Mouse (Mus musculus) embryonic fibroblast, embryonic 13.5 days (primary cell): ENCODE measurements at regions not wholly inside any gene's neighbourhood (a gene's known extent, or its start where the extent isn't known, plus 50 kb on each side); places are given as distances from the start of the nearest gene placed in this dataset.
"Not testable (repeated sequence)": the region's sequence is repeated elsewhere in the genome, so short reads cannot be mapped to it uniquely, and the experiment has no call there.

Experiments used
- H3K27ac ChIP-seq: 2 replicates; pipeline ENCODE4 v1.5.1; 2012; ENCODE audit warnings: low read length, control low read depth, inconsistent platforms; ENCODE audit not compliant: insufficient read depth
- H3K4me1 ChIP-seq: 2 replicates; pipeline ENCODE4 v1.6.1; 2011; ENCODE audit warnings: low read length; ENCODE audit not compliant: control insufficient read depth, insufficient read depth
- H3K4me3 ChIP-seq: 2 replicates; pipeline ENCODE4 v1.5.1; 2011; ENCODE audit warnings: mild to moderate bottlenecking, control low read depth, low read length; ENCODE audit not compliant: insufficient read depth
- CTCF ChIP-seq: IDR thresholded peaks from 2 replicates; pipeline ENCODE4 v1.5.1; 2011; ENCODE audit warnings: mild to moderate bottlenecking, control low read depth, low read length, moderate library complexity, borderline replicate concordance; ENCODE audit not compliant: insufficient read depth
- POLR2A ChIP-seq: IDR thresholded peaks from 2 replicates; pipeline ENCODE4 v1.6.1; 2011; ENCODE audit warnings: low read depth, mild to moderate bottlenecking, control low read depth, low read length, moderate library complexity

GRCm38 (mm10) chr5:50196423-50196822 is 137.6 kb upstream of the Adgra3 start:
- no peak overlapping the region for H3K27ac ChIP-seq
- TF ChIP-seq CTCF (no peak), POLR2A (no peak)

GRCm38 (mm10) chr5:50195993-50196392 is 137.2 kb upstream of the Adgra3 start:
- Histone ChIP-seq H3K4me3 (no peak overlapping the region), H3K27ac (no peak overlapping the region), H3K4me1 (no peaks in the 10 kb centered on the region)
- no peak for TF ChIP-seq CTCF
- TF ChIP-seq POLR2A = no peak

More at GRCm38 (mm10) chr5:50196423-50196822, 137.6 kb upstream of the Adgra3 start:
- no peak overlapping the region for H3K4me3 ChIP-seq
- no peaks in the 10 kb centered on the region for H3K4me1 ChIP-seq

GRCm38 (mm10) chr5:50189394-50189793 is 130.6 kb upstream of the Adgra3 start:
- Histone ChIP-seq H3K27ac (no peak overlapping the region), H3K4me1 (no peaks in the 10 kb centered on the region), H3K4me3 (no peak overlapping the region)
- TF ChIP-seq POLR2A (no peak), CTCF (no peak)

GRCm38 (mm10) chr5:50182721-50183120 is 123.9 kb upstream of the Adgra3 start:
- H3K4me3 ChIP-seq = no peak overlapping the region
- H3K27ac ChIP-seq = no peak overlapping the region
- no peaks in the 10 kb centered on the region for H3K4me1 ChIP-seq
- TF ChIP-seq POLR2A (no peak), CTCF (no peak)

GRCm38 (mm10) chr5:50156557-50156956 is 97.8 kb upstream of the Adgra3 start:
- Histone ChIP-seq H3K4me3 (no peak overlapping the region), H3K27ac (no peak overlapping the region), H3K4me1 (no peaks in the 10 kb centered on the region)
- TF ChIP-seq POLR2A (no peak), CTCF (no peak)

GRCm38 (mm10) chr5:50155170-50155860 is 96.5 kb upstream of the Adgra3 start:
- not testable (repeated sequence) for H3K4me3 ChIP-seq, H3K4me1 ChIP-seq, H3K27ac ChIP-seq

- Histone ChIP-seq H3K27ac (no peak overlapping the region), H3K4me1 (no peaks in the 10 kb centered on the region), H3K4me3 (no peak overlapping the region)
- no peak for TF ChIP-seq POLR2A
- no peak for TF ChIP-seq CTCF
These were observed 88.1 kb upstream of the Adgra3 start for GRCm38 (mm10) chr5:50146926-50147325.

GRCm38 (mm10) chr5:50145458-50146083 is 86.8 kb upstream of the Adgra3 start:
- Histone ChIP-seq H3K27ac (no peak overlapping the region), H3K4me3 (no peak overlapping the region), H3K4me1 (no peaks in the 10 kb centered on the region)
- TF ChIP-seq CTCF (no peak), POLR2A (no peak)

GRCm38 (mm10) chr5:50130202-50130601 is 71.4 kb upstream of the Adgra3 start:
- no peak overlapping the region for H3K27ac ChIP-seq
- TF ChIP-seq POLR2A = no peak
- TF ChIP-seq CTCF = no peak
- H3K4me3 ChIP-seq = no peak overlapping the region
- no peaks in the 10 kb centered on the region for H3K4me1 ChIP-seq

- H3K4me1 ChIP-seq = no peaks in the 10 kb centered on the region
- TF ChIP-seq CTCF (no peak), POLR2A (no peak)
These were observed 70.2 kb upstream of the Adgra3 start for GRCm38 (mm10) chr5:50128972-50129371.

GRCm38 (mm10) chr5:50126594-50126993 is 67.8 kb upstream of the Adgra3 start:
- TF ChIP-seq POLR2A (no peak), CTCF (no peak)
- Histone ChIP-seq H3K27ac (peak overlapping the region; percentile 18; the same call in 1 of the 2 replicates), H3K4me3 (no peak overlapping the region), H3K4me1 (no peaks in the 10 kb centered on the region)

More at GRCm38 (mm10) chr5:50128972-50129371, 70.2 kb upstream of the Adgra3 start:
- no peak overlapping the region for H3K4me3 ChIP-seq
- no peak overlapping the region for H3K27ac ChIP-seq
